Mouse (Mus musculus) left cerebral cortex, postnatal 4 days (tissue): ENCODE results near the gene Ttll1. TPM values are rescaled to one million over a fixed set of nuclear protein-coding genes. Genes with fewer than 3 reads are reported as not detected.
"Not testable (repeated sequence)": the region's sequence is repeated elsewhere in the genome, so short reads cannot be mapped to it uniquely, and the experiment has no call there.

Experiments
- DNase-seq: peaks from one replicate; pipeline ENCODE4 v3.0.0-alpha.2; 2022
- intact Hi-C: fragments of 180-260 bp; cut with DNase I; formaldehyde crosslinking; loops from one replicate; pipeline ENCODE4 v1.15.1; 2025
- total RNA-seq, 2 experiments: library from RNA; stranded (reverse); gene quantifications; 2 replicates each; pipeline ENCODE4 v1.2.3; 2021

Gene Ttll1
- total RNA-seq, 2 experiments from 2014 or later = 70.6 to 71.9 TPM

DNA sequence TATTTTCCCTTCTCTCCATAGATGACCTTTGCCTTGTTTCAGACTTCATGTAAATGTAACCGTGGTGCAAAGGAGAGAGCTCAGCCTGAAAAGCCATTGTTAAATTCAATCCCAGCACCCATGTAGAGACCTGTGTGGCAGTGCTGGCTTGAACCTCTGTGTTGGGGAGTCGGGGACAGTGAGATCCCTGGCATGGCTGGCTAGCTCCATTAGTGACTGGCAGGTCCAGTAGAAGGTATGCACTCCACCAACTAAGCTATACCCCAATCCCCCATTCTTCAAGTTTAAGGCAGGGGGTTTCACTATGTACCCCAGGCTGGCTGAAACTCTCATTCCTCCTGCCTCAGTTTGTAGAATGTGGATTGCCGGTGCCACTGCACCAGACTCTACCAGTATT, 13.6 kb upstream of the Ttll1 start:
- intact Hi-C loops = no loop called here
- DNase-seq = no peak

DNA sequence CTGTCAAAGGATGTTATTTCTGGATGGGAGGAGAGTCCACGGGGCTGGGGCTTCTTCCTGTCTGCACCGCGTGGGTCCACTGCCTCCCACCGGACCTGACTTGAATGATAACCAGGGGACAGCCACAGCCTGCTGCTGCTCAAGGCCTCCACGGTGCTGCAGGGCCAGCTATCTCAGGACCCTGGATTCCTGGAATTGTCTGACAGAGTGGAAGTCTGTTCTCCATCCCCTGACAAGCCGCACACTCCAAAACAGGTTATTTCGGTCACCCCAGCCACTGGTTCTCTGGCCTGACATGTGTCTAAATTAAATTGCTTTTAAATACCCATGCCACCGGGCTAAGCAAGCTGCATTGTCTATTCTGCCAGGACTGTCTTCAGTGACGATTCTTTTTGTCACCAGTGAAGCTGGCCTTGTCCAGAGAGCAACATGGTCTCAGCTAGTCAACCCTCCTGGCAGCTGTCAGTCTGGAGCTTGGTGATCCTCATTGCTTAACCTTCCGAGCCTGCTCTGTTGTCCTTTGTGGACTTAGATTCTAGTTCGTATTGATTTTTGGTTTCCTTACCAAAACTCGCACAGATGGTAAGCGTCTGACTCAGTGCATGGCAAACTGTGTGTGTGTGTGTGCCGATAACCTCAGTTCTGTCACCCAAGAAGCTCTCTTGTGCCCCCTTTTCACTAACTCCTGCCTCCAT, 13.1 kb upstream of the Ttll1 start:
- intact Hi-C loops = no loop called here
- DNase-seq = no peak

DNA sequence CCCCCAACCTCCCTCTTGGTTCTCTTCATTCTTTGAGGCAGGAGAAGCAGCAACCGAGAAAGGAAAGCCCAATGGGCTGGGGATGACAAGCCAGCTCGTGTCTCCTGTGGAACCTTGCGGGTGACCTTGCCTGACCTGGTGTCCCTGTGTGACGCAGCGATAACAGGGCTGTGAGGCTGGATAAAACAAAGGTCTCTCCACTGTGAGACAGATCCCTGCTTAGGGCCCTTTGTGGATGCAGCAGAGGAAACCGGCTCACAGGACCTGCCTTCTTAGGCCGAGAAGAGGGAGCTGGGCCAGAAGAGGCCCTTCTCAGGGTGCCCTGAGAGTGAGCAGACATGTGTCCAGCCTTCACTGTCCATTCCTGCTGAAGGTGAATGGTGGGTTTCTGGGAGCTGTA, 12.5 kb upstream of the Ttll1 start:
- DNase-seq = no peak
- intact Hi-C loops = no loop called here

DNA sequence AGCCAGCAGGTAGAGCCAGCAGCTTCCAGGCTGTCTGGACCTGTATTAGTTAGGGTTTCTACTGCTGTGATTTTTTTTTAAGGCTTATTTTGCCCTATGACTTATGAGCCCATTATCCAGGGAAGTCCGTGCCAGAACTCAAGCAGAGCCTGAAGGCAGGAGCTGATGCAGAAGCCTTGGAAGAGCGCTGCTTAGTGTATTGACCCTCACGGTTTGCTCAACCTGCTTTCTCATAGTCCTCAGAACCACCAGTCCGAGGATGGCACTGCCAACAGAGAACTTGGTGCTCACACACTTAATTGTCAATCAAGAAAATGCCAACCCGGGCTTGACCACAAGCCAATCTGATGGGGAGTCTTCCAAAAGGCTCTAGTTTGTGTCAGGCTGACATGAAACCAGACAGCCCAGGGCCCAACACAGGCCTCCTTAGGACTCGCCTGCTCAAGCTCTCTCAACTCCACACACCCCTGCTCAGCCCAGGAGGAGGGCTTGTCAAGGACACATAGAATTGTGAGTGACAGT, 10.2 kb upstream of the Ttll1 start:
- intact Hi-C loops = no loop called here
- no peak for DNase-seq

DNA sequence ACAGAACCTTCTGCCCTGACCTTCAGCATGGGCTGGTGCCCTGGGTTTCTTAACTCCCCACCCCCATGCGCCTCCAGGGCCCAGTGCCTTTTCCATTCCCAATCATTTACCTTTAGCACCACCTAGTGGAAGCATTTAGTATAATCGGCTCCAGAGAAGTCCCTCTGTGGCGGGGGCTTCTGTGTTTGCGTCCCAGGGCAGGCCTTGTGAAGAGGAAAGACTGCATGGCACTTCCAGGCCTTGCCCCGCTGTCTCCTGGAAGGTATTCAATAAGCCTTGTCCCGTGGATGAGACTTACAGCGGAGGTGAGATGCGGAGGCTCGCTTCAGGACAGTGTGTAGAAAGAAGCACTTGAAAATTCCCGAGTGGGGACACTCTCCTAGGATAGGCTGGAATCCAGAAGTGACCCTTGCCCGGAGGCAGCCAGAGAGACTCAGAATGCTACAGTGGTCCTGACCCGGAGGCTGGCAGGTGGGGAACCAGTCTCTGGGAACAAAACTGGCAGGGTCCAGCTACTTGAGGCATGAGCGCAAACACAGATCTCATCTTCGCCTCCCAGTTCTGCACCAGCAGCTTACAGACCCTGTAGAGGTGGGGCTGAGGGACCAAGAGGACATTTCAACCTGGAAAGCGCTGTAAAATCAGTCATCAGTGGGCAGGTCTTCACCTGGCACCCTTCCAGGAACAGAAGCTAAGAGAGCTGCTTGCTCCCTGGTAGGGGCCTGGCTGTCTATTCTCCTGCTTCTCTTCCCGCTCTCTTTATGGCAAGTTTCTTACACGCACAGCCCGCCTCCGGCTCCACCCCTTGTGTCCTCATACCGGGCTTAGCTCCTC, 7.7 kb upstream of the Ttll1 start:
- intact Hi-C loops = no loop called here
- DNase-seq = peak; percentile 71

DNA sequence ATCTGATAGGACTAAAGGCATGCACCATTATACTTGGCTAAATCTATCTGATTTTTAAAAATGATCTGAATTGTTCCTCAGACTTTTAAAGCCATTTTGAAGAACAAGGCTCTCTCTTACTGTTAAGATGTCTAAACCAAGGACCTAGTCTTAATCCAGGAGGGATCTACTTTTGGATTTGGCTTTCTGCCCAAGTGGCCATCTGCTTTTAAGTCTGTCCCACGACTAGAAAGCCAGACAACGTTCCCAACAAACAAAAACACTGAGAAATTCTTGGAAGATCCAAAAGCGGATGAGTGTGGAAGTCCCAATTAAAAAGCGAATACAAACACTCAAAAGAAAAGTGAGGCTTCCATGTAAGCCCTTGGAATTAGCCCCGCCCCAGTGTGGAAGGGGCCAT, 4.3 kb upstream of the Ttll1 start:
- DNase-seq = no peak
- intact Hi-C loops = no loop called here

DNA sequence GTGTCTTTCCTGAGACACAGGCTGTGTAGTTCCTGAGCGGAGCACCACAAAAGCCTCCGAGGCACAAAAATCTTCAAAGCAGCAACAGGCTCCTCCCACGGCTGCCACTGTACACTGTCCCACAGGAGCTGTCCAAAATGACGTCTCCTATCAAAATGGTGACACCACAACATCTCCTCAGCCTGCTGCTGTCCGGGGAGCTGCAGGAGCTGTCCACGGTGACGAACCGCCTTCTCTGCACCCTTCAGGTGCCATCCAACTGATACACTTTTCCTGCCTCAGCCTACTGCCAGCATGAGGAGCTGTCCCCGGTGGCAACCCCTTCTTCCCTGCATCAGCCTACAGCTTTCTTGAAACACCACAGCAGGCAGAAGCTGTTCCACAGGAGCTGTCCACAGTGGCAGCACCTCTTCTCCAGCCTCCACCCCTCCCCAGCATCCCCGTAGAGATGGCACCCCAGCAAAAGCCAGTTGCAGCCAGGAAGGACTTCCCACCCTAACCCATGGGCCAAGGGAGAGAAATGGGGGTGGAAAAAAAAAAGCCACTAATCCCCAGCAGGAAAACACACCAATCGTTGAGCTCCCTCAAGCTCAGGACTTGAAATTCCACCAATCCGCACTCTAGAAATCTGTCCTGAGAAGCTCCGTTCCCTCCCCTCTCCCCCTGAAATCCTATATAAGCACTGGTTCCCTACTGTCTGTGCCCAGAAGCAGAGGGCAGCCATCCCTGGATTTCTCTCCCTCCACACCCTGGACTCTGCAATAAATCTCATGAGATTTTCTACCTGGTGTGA, 2.0 kb upstream of the Ttll1 start:
- no peak for DNase-seq
- intact Hi-C loops = no loop called here

DNA sequence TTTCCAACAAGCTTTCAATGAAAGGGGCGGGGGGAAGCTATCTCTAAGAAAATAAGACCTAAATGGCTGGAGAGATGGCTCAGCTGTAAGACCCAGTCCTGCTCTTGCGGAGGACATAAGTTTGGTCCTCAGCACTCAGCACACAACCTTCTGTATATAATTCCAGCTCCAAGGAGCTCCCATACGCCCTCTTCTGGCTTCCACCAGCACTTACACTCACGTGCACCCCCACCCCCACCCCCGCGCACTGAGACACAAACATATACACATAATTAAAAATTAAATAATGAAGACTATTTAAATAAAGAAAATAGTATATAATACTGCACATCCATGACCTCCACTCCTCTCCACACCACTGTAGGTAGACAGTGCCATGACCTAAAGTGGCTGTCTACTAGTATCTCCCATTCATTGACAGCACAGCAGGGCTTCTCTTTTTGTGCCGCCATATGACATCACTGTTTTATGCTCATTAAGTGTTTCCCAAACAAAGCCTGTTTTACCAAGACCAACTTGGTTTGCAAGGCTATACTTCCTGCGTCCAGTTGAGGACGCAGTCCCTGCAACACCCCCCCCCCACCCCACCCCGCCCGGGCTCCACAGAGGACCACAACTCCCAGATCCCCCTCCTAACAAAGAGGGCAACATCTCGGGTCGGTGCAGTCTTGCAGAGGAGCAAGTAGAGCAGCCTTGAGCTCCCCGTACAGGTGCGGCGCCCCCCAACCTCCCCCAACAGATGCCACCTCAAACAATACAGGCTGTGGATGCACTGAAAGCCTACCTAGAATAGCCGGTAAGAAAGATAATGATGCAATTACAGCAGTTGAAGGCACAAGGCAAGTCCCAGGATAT, 516 bp downstream of the Ttll1 start:
- intact Hi-C loops = no loop called here
- DNase-seq = no peak

DNA sequence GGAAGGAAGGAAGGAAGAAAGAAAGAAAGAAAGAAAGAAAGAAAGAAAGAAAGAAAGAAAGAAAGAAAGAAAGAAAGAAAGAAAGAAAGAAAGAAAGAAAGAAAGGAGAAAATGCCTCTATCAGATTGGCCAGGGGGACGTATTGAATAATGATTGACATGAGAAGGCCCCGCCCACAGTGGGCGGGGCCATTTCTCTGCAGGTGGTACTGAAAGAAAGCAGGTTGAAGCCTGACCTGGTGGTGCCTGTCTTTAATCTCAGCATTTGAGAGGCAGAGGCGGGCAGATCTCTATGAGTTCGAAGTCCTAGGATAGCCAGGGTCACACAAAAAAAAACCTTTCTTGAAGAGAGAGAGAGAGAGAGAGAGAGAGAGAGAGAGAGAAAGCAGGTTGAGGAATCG, 9.2 kb downstream of the Ttll1 start:
- intact Hi-C loops, DNase-seq: not testable (repeated sequence)

DNA sequence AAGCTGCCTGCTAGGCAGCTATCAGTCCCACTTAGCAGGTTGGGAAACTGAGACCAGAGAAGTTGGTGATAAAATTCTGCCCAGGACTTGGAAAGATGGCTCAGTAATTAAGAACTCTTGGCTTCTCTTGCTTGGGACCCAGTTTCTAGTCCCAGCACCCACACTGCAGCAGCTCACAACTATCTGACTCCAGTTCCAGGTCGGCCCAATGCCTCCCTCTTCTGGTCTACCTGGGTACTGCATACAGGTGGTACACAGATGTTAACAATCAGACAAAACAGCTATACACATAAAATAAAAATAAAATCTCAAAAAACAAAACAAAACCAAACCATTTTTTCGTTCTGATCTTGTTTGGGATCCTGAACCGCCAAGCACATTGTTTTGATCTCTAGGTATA, 10.3 kb downstream of the Ttll1 start:
- intact Hi-C loops = no loop called here
- no peak for DNase-seq

DNA sequence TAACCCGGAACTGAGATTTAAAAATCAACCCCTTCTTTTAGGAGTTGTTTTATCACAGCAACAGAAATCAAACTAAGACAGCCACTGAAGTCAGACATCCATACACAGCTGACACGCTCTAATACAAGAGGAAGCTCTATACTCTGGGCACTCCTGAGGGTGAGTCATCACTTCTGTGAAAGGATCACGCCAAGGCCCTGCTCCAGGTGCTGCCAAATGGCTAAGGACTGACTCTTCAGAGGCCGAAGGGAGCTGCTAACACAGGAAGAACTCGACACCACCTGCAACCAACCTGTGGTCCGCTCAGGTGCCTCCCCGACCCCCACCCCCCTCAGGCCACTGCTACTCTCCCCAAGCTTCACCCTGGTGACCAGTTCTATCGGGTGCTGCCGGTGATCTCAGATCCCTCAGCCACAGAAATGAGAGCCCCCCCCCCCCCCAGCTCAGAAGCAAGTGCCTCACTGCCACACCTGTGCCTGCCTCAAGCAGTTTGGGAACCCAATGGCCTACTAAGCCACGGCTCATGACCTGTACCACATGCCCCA, 11.4 kb downstream of the Ttll1 start:
- intact Hi-C loops = loop anchor here (10.0 kb wide), 1 partner anchor 164 kb away; no protein-coding TSS in a partner anchor
- no peak for DNase-seq

DNA sequence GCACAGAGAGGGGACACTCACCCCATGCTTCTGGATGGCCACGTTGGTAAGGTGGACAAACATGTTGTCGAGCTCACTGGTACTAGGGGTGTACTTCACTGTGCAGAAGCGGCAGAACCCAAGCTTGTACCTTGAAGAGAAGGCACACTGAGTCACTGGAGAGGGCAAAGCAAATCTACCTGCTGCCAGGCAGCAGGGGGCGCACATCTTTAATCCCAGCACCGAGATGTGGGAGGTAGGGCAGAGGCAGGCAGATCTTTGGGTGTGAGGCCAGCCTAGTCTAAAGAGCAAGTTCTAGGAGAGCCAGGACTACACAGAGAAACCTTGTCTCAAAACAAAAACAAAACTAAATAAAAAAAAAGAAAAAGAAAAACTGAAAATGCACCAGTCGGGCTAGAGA, 13.4 kb downstream of the Ttll1 start:
- DNase-seq = no peak
- intact Hi-C loops = loop anchor here (10.0 kb wide), 1 partner anchor 162 kb away; no protein-coding TSS in a partner anchor

DNA sequence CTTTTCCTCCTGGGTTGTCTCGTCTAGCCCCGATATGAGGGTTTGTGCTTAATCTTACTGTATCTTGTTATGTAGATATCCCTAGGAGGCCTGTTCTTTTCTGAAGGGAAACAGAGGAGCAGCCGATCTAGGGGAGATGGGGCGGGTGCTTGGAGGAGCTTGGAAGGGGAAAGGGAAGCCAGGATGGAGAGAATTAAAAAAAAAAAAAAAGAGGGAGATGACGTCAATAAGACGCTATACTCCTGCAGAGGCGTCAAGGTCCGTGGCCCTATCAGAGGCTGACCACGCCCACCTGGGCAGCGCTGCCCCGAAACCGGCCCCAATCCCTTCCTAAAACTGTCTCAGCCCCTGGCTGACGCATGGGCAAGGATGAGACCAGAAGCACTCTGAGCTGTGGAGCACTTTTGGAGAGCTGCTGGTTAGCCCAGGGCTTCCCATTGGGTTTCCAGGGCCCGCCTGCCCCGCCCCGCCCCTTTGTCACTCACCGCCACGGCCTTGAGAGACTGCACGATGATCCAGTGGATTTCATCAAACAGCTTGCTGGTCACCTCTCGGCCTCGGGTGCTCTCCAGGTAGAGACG, 14.8 kb downstream of the Ttll1 start:
- no peak for DNase-seq
- intact Hi-C loops = loop anchor here (10.0 kb wide), 1 partner anchor 161 kb away; no protein-coding TSS in a partner anchor

DNA sequence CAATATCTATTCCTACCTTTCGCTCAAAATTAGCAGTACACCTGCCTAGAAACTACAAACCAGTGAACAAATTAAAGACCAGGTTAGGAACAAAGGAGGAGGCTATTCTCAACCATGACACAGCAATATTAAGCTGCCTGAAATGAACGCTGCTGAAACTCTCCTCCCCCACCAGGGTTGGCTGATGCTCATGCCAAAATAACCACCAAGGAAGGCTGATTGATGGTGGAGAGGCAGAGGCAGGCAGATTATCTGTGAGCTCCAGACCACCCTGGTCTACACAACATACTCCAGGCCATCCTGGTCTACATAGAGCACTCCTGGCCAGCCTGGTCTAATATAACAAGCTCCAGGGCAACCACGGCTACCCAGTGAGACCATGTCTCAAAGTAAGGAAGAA, 15.5 kb downstream of the Ttll1 start:
- no peak for DNase-seq
- intact Hi-C loops = loop anchor here (10.0 kb wide), 1 partner anchor 160 kb away; no protein-coding TSS in a partner anchor

DNA sequence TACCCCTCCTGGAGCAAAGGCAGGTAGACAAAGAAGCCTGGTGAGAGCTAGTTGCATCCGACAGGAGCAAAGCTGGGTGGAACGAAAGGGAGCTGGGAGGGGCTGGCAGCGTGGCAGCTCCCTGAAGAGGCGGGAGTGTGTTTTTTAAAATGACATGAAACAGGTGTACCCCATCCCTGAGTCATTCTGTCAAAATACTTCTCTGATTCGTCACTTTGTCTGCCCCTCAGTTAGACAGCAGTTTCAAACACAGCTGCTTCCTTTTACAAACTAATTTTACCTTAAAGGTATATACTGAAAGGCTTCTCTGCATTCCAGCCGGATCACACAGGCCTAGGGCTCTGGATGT, 16.1 kb downstream of the Ttll1 start:
- intact Hi-C loops = loop anchor here (10.0 kb wide), 1 partner anchor 160 kb away; no protein-coding TSS in a partner anchor

DNA sequence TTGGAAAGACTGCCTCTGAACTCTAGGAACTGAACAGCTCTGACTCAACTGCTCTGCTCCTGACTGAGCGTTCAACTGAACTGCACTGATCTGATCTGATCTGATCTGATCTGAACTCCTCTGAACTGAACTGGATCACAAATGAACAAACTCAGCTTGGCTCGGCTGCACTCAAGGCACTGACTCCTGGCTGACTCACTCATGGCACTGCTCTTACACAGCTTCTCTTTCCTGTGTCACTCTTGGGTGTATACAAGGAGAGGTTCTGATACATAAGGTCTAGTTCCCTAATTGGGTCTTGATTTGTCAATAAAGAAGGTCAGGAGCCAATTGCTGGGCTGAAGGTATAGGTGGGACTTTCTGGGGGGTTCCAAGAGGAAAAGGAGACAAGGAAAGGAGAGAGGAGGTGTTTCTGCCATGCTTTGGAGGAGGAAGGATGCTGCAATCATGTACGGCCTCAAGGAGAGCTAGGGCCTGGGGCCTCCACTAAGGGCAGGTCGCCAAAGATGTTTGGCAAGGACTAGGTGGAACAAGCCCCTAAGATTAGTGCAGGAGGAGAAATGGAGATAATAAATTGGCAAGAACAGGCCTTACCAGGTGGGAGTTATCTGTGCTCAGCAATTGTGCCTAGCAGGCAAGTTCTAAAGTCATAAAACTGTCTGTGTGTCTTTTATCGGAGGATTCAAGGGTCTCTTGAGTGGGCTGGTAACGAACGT, 16.7 kb downstream of the Ttll1 start:
- intact Hi-C loops = loop anchor here (10.0 kb wide), 1 partner anchor 159 kb away; no protein-coding TSS in a partner anchor

More for the DNA sequence above, 16.1 kb downstream of the Ttll1 start:
- no peak for DNase-seq

DNA sequence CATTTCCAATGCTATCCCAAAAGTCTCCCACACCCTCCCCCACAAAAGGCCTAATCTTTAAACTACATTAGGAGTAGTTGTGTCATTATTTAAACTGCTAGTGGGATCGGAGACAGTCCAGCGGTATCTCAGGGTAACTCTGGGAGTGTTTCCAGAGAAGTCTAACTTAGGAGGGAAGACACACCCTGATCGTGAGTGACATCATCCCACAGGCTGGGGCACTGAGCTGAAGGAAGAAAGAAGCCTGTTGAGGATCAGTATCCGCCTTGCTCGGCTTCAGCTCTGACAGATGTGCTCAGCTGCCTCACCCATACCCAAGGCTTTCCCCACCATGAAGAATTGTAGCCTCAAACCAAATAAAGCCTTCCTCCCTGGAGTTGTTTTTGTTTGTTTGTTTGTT, 18.8 kb downstream of the Ttll1 start:
- DNase-seq = no peak
- intact Hi-C loops = loop anchor here (10.0 kb wide), 1 partner anchor 157 kb away; no protein-coding TSS in a partner anchor

More for the DNA sequence above, 16.7 kb downstream of the Ttll1 start:
- no peak for DNase-seq

DNA sequence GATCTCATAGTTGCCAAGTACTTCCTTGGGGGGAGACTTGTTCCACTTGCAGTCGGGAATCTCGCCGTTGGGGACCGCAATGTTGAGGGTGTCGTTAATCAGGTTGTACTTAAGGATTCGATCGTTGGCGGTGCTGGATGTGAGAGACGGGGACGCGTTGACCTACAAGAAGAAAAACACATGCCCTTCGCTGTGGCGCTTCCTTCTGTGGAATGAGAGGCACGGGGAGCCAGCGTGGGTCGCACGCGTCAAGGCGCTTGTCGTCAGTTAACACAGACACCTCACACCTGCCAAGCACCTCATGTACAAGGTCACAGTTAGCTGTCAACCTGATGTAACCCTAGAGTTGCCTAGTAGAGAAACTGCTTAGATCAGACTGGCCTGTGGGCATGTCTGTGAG, 21.2 kb downstream of the Ttll1 start:
- DNase-seq = no peak
- intact Hi-C loops = no loop called here
